Mouse (Mus musculus) left cerebral cortex, postnatal 10 days (tissue): ENCODE data around the gene Camk2d. TPM values are rescaled to one million over a fixed set of nuclear protein-coding genes. Genes with fewer than 3 reads are reported as not detected.
A peak's percentile ranks its signal among the peaks of the same experiment; 100 is the strongest.

ENCODE experiments used
- DNase-seq, 2 experiments: peaks; one replicate each; pipeline ENCODE4 v3.0.0; 2021 to 2022; ENCODE audit warnings: low spot score in 2 of 2, mixed read lengths in 1 of 2; ENCODE audit errors: extremely low spot score in 1 of 2
- intact Hi-C: fragments of 180-260 bp; cut with DNase I; formaldehyde crosslinking; loops from one replicate; pipeline ENCODE4 v1.15.1; 2025
- total RNA-seq, 2 experiments: library from RNA; stranded (reverse); gene quantifications; 2 replicates each; pipeline ENCODE4 v1.2.3; 2021

Camk2d gene
- total RNA-seq, 2 experiments from 2014 or later: 180 to 192 TPM

DNA sequence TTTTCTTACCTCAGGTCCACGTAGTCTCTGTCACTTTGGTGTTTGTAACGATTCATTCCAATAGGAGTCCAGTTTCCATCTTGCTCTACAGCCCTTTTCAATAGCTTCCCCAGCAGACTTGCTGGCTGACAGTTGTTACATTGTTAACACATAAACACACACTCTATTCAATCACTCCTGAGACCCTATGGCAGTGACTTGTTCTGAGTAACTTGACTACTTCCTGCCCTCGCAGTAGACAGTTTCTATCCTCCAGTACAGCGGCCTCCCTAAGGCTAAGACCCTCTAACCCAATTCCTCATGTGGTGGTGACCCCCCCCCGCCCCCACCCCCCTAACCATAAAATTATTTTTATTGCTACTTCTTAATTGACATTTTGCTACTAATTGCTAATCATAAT is 13.2 kb downstream of the Camk2d start:
- no peak for DNase-seq
- intact Hi-C loops: no loop called here

DNA sequence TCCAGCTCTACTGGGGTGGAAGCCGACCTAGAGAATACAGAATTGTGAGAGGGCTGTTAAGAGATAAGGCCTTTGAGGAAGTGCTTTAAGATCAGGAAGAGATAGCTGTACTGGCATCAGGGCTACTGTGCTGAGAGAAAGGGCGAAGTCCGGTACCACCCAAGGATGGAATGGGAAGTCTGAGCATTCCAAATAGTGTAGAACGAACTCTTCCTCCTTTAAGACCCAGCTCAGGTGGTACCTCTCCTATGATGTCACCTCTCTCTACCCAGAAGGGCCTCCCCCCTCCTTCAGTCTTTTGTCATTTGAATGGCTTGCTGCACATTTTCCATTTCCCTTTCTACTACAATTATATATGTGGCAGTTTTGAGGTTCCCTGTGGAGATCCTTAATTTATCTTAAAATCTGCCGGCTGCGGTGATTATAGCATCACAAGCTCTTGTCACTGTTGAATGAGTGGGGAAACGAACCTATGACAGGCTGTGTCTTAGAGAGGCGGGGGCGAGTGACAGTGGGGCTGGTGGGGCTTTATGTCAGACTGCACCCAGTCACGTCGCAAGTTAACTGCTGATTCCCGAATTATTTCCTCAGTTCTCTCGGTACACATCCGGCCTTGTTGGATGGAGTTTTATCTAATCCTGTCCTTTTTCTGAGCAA is 13.8 kb downstream of the Camk2d start:
- no peak for DNase-seq
- intact Hi-C loops: no loop called here

DNA sequence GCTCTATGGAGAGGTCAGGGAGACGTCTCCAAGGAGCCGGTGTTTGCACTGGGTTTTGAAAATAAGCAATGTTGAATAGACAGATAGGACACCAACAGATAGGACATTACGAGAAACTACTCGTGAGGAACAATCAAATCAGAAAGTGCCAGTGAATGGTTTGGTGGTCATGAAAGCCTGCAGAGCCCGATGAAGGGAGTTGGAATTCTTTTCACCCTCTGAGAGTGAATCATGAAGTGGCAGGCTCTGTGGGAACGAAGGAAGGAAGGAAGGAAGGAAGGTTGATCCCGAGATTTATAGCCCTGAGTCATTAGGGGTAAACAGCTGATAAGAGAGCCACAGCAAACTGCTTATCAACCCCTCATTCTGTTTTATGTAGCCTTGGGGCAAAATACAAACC is 15.5 kb downstream of the Camk2d start:
- DNase-seq: no peak
- intact Hi-C loops: no loop called here

DNA sequence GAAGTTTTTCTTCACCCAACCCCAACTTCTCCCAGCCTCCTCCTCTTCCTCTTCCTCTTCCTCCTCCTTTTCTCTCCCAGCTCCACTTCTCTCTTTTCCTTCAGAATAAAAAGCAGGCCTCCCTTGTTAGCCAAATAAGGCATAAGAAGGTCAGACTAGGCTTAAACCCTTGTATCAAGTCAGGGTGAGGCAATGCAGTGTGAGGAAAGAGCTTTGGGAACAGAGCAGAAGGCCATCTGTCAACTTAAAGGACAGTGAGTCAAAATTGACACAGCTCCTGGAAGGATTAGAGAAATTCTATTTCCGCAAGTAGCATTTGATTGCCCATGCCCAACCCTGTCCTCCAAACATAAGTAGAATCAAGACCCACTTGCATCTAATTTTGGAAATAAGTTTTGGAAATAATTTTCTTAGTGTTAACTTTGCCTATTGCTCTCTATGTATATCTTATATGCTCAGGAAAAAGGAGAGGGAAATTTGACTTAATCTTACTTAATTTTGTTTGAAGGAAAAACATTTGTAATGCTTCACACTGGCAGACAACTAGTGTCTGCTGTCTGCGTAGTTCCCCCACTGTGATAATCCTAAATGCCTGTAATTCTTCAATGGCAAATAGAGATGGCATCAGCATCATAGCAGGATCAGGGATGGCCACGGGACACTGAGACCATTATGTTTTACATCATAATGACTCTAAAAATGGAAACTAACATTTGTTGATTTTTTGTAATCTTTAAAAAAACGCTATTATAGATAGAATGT is 16.8 kb downstream of the Camk2d start:
- DNase-seq: no peak
- intact Hi-C loops: no loop called here

DNA sequence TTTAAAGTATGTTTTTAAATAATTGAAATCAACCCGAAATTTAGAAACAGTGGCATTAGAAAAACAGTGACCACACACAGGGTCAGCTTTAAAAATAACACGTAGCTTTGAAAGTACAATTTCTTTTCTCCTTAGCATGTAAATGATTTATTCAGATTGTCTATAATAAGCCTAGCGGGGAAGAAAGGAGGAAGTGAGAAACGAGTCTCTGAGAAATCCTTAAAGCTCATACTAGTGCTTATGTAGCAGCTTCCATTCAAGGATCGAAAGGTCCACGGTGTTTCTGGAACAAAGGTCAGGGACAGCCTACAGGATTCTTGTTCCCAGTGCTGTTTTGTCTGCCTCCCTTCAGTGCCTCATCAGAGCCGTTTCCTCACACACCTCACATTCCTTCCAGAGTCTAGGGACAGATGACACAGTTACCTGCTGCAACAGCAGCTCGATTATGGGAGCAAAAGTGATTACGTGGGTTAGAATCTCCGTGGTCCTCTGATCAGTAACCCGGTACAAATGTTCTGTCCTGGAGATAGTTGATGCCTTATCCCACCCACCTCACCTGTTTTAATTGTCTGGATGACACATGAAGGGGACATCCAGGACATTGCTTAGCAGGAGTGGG is 17.5 kb downstream of the Camk2d start:
- DNase-seq: no peak
- intact Hi-C loops: no loop called here

DNA sequence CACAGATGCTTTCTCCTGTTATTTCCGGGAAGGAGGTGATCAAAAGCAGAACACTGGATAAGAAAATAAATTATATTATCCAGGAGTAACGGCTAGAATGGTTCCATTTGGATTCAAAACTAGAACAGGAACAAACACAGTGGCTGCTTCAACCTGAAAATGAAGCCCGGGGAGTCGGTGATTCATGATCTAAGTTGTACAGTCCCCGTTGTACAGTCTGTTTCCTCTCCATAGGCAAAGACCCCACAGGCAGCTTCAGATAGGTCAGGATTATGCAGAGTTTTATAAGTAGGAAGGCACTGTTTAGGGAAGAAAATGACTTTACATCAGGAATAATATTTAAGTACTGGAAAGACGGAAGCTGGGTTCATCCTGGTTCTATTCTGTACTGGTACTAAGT is 19.2 kb downstream of the Camk2d start:
- intact Hi-C loops: no loop called here
- no peak for DNase-seq

DNA sequence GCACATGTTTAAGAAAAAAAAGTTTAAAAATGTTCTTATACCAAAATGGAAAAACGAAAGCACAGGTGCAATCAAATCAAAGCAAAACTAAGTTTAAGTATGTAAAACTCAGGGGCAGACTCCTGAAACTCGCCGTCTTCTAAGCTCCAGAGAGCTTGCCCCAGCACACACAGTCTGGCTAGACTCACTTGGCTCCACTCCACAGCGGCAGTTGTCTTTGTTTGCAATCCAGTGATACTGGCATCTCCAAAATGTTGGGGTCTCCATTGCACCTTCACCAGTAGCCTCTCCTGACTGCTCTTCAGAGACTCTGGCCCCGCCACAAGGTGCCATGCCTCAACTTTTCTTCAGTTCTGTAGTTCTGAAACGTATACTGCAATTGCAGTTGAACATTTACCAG is 24.1 kb downstream of the Camk2d start:
- intact Hi-C loops: no loop called here
- no peak for DNase-seq

DNA sequence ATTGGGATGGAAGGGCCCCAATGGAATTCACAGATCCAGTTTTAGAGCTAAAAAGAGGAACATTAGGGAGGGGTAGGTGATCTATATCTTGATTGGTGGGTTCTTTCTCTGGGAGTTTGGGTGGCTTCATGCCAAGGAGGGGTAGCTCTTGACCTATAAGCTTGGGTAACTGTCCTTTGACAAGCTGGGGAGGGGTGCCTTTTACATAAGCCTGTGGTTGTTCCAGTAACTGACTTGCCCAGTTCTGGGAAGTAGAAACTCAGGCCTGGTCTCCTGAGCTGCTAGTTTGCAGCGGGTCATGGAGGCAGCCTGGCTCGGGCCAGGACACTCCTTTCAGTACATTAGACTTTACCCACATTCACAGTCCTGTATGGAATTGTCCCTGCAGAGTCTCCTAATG is 26.4 kb downstream of the Camk2d start:
- no peak for DNase-seq
- intact Hi-C loops: no loop called here

DNA sequence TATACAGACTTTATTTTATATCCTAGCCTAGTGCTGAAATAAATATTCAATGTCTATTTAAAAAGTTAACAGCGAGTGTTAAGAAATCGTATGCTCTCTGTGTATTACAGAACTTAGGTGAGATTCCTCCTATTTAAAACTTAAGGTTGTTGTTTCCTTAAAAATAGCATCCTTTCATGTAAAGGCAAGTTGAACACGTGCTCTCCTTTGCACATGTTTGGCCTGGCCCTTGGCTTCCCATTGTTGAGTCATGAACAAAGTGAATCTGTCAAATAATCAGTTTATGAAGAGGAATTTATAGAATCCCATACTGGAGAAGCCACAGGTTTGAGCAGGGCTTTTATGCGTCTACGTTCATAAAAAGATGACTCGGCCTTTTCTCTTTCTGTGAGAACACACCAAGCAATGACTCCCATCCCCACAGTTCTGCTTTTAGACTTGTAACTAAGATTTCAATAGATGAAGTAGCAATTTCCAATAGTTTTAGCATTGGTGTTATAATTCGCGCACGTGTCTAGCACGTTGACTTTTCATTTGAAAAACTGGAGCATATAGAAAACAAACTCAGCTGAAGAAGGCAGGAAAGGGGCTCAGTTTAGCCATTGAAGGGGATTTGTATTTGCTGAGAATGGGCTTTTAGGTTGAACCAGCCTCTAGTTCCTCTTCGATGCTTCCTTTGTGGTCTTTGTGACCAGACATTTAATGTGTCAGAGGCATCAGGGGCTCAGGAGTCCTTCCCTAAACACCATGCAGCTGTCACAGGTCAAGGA is 29.1 kb downstream of the Camk2d start:
- intact Hi-C loops: no loop called here
- DNase-seq: no peak

DNA sequence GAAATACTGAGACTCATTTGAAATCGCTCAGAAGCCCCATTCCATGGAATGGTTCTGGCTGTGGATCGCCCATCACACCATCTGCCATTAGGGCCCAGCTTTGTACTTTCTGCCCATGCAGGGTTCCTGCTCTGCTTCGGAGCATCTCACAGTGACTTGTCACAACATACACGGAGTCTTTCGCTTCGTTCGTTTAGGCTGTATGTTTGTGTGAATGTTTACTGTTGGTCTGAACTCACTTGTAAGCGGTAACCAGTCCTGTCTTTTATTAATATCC is 29.6 kb downstream of the Camk2d start:
- intact Hi-C loops: no loop called here

DNA sequence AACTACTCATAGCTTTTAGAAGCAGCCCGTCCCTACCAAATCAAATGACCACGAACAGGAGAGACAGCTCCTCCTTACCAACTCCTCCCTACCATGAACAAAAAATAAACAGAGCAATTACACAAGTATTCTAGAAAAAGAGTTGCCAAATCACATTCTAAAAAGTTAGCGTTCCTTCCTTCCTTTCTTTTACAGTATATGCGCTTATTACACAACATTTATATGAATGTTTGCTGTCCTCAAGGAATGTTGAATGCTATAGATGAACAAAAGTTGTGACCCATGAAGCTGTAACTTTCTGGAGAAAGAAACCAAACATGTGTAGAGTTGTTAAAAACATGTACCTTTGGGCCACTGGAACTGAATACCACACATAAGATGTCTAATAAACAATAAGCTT is 31.9 kb downstream of the Camk2d start:
- no peak for DNase-seq
- intact Hi-C loops: no loop called here

More for the DNA sequence above, 29.6 kb downstream of the Camk2d start:
- no peak for DNase-seq

DNA sequence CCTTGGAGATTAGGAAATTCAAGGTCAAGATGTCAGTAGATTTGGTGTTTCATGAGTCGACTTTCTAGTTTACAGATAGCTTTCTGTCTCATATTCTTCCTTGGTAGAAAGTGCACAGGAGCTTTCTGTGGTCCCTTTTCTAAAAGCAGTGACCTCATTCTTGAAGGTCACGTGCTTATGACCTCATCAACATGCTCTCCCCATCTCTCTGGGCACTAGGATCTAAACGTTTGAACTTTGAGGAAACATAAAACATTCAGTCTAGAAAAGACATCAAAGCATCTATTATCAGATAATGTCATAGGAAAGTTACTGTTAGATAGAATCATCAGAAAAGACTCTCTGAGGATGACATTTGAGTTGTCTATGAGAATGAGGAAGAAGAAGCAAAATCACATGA is 32.3 kb downstream of the Camk2d start:
- DNase-seq: no peak
- intact Hi-C loops: no loop called here

DNA sequence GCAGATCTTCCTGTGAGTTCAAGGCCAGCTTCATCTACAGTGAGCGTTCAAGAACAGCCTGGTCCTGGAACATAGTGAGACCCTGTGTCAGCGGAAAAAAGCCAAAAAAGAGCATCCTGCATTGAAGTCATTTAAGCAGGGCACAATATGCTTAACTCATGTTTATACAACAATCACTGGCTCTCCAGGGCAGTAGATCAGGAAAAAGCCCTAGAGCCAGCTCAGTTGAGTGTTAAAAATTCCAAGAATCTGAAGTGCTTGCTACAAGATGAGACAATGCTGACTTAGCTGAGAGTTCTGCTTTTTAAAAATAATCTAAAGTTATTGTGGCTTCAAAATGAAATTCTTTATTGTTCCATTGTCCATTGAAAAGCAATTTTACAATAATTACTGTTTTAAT is 32.9 kb downstream of the Camk2d start:
- DNase-seq: no peak
- intact Hi-C loops: no loop called here

DNA sequence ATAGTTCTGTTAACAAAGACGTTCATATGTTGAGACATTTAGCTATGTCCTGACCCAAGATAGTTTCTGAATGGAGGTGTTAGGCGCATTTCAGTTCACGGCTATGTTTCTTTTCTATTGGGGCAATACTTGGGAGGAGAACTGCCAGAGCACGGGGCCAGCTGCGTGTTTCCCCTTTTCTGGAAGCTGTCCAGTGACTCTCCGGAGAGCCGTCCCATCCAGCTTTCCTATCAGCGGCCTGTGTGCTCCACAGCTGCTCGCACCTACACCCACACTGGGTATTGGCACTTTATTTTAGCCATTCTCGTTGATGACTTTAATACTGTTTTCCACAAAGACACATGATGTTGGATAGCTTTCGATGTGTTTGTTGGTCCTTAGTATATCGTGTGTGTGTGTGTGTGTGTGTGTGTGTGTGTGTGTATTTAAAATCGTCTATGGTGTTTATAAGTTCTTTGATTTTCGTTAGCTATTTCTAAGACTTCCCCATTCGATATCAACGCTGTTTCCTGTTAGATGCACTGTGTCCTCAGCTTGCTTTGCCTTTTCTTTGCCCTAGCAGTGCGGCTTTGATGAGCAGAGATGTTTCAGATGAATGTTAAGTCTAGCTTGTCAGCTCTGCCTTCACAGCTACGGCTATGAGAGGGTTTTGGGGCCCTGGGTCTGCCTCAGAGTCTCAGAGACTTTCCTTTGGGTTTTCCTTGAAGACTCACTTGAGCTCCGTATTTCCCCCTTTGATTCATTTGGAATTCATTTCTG is 34.2 kb downstream of the Camk2d start:
- no peak for DNase-seq
- intact Hi-C loops: no loop called here

DNA sequence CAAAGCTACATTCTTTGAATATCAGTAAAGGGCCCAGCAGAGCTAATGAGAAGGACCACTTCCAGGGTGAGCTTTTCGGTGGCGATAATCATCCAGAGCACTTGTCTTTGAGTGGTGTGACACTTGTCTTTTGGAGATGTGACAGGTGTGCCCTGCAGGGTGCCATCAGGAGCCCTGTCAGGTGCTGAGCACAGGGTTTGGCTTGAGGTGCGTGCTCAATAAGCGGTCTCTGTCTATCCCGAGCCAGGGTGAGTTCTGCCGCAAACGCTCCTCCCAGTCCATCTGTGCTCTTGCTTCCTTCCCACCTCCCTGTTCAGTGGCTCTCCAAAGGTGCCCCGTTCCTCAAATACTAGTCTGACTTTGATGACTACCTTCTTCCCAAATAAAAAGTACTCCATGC is 35.5 kb downstream of the Camk2d start:
- intact Hi-C loops: no loop called here
- no peak for DNase-seq

DNA sequence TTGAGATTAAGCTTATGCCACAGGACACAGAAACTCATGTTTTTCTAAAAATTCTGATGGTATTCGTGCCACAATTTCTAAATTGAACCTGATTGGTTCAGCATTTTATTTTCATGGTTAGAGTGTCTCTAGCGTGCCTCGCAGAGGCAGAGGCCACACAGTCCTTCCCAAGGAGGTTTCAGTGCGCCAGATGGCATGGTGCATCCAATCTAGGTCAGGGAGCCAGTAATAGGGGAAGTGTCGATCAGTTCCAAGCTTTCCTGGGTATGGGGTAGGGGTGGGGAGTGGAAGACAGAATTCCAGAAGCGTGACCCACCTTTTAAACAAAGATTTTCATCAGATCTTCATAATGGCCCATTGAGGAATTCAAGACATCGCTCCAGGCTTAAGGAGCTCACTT is 36.5 kb downstream of the Camk2d start:
- intact Hi-C loops: no loop called here
- no peak for DNase-seq

DNA sequence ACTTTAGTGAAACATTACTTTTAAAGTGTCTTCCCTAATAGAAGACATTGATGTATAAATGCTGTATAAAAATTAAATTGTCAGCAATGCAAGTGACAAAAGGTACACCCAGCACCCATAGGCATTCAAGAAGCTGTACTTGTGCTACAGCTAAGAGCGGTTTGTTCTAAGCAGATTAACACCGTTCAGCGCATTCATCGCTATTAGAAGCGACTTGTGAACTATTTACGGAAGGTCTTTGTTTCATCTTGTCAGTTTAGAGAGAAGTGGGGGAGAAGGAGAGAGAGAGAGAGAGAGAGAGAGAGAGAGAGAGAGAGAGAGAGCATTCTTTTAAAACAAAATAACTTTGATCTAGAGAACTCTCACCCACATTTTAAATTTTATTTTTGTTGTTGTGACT is 38.1 kb downstream of the Camk2d start:
- intact Hi-C loops: no loop called here
- DNase-seq: no peak

DNA sequence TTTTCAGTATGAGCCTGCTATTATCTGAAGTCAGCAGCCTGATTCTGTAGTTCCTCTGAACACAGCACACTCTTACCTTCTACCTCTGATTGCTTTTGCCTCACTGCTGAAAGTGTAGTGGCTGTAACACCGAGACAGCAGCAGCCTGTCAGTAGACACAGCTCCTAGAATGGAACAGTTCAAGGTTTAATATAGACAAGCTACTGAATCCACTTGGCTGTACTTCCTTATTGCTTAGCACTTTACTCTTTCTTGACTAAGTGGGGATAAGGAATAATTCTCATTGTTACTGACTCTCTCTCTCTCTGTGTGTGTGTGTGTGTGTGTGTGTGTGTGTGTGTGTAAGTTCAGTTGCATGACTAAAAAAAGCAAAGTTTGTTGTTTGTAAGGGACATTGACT is 42.2 kb downstream of the Camk2d start:
- DNase-seq: no peak
- intact Hi-C loops: no loop called here

DNA sequence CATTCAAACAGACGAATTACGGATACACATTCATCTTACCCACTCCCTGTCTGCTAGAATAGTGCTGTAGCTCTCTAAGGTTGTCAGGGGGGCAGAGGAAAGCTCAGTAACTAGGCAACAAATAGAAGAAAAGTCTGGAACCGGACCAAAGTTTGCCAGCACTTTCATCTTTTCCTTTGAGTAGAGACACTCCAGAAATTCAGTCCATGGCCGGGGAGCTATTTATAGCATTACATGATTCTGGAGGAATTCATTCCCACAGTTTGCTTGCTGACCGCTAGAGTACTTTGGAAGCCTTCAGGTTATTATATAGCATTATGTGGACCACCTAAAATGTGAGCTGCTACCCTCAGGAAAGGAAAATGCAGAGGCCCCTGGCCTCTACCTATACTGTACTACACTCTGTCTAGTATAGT is 43.0 kb downstream of the Camk2d start:
- DNase-seq: peak in 1 of 2 experiments; percentile 33
- intact Hi-C loops: no loop called here
